Mouse (Mus musculus) layer of hippocampus, adult 6 months (tissue): ENCODE data around the gene Sphkap. TPM values are rescaled to one million over a fixed set of nuclear protein-coding genes. Genes with fewer than 3 reads are reported as not detected.

ENCODE experiments used
- long read RNA-seq, 2 experiments: library from polyadenylated mRNA; unstranded; transcript quantifications; one replicate each; pipeline ENCODE4 v2.0.0; 2019 to 2020
- polyA plus RNA-seq: library from polyadenylated mRNA; unstranded; fragments of <200 nt; fragmentation: Nextera tagmentation; gene quantifications from 2 replicates; pipeline ENCODE4 v1.2.3, GENCODE M21; 2021

Sphkap gene
- 40.7 and 44.1 TPM in 2 replicates for polyA plus RNA-seq
- long read RNA-seq, experiment 1, full-length matches to known transcripts, result 5 of 74 reads
- long read RNA-seq, experiment 1, partial matches to known transcripts, result 43 of 74 reads
- long read RNA-seq, experiment 1, other reads (novel, unspliced or antisense), result 26 of 74 reads
- long read RNA-seq, experiment 2, full-length matches to known transcripts, result 49 of 224 reads
- long read RNA-seq, experiment 2, partial matches to known transcripts, result 99 of 224 reads
- long read RNA-seq, experiment 2, other reads (novel, unspliced or antisense), result 76 of 224 reads

DNA sequence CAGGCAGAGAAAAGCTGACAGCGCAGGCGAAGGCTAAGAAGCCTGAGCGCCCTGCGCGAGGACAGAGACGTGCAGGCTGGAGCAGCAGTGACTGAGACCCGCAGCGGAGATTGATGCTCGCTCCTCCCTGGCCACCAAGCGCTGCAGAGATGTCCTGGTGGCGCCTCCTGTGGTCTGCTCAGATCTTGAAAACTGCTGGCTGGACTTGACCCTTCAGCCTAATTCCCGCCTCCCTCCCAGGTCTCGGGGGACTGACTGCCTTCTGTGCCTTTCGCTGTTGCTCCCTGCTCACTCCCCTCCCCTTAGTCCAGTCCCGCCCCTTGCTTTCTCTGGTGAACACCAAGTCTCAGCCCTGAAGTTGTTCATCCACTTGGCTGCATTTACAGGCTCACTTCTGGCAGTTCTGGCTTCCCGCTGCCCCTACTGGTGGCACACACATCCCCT is at the start of gene Sphkap:
Gene Sphkap, minus strand, starts transcription at position 180 of the 444 bp plus-strand sequence.

Other genes starting within 250 kb of the Sphkap start
- gene Daw1, start 248.4 kb downstream of the Sphkap start, polyA plus RNA-seq, result 0.54 and 0.93 TPM in 2 replicates